In the genomic region with DNA sequence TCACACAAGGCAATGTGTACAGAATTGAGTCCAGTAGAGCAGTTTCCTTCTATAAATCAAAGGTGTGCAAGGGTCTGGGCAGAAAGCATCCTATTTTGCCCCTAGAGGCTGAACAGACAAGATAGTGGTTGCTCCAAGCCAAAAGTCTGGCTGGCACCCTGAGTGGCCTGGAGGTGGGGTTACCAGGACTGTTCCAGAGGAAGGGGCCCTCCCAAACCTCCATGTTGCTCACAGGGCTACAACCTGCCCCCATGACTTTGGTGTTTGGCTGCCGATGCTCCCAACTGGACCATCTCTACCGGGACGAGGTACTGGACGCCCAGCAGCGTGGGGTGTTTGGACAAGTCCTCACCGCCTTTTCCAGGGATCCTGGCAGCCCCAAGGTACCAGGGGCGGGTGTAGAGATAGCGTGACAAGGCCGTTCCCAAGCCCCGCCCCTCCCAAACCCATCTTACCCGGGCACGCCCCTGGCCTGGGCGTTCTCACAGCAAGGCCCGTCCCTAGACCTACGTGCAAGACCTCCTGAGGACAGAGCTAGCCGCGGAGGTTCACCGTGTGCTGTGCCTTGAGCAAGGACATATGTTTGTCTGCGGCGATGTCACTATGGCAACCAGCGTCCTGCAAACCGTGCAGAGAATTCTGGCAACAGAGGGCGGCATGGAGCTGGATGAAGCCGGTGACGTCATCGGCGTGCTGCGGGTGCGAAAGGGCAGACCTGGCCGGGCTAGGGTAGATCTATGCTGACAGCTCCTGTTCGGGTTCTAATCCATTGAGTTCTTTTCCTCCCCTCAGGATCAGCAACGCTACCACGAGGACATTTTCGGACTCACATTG, we compare ENCODE assay signal across 8 mouse cellular contexts. TPM values are rescaled to one million over a fixed set of nuclear protein-coding genes. Genes with fewer than 3 reads are reported as not detected.
DNase-seq lines count a peak whose midpoint lies in the region; ATAC-seq lines count a peak whose summit lies in the region.

No protein-coding gene starts in this region.

- peak overlapping the region; percentile 60 for H3K4me2 ChIP-seq in hindbrain, embryonic 11.5 days (replicated peaks; ENCODE audit: low read depth, low read length)

- no peaks in the 10 kb centered on the region for H3K36me3 ChIP-seq in hindbrain, embryonic 11.5 days (ENCODE audit: control insufficient read depth, insufficient read depth, low read length)

- H3K9ac ChIP-seq in hindbrain, embryonic 11.5 days (ENCODE audit: low read depth, low read length): peak overlapping the region; percentile 37; the same call in 1 of the 2 replicates

- 1% methylated on average over 34 of the region's 34 CpGs for WGBS in hindbrain, embryonic 11.5 days

- H3K4me3 ChIP-seq in hindbrain, embryonic 11.5 days (ENCODE audit: low read depth, low read length): peak overlapping the region; percentile 34

- peak; percentile 46 for ATAC-seq in frontal cortex, adult (ENCODE audit: low TSS enrichment)
- peak; percentile 84 for ATAC-seq in hindbrain, embryonic 11.5 days (ENCODE audit: low FRiP score)

- H3K4me1 ChIP-seq in hindbrain, embryonic 11.5 days (replicated peaks; ENCODE audit: control insufficient read depth, insufficient read depth, low read length): peaks cover 6% of the 10 kb centered on the region

- peak; percentile 97 for DNase-seq in MN1 (ENCODE audit: low spot score)
- peak; percentile 98 for DNase-seq in cerebellum, adult 9-10 months
- peak; percentile 94 for DNase-seq in hindbrain, embryonic 11.5 days (ENCODE audit: low spot score)
- peak; percentile 89 to 90 for DNase-seq in layer of hippocampus, postnatal 10 days (ENCODE audit: low spot score in 2 of 2)
- peak; percentile 95 for DNase-seq in lung, postnatal 10 days
- peak; percentile 91 for DNase-seq in ovary, postnatal 36 days (ENCODE audit: low spot score)
- DNase-seq in thymus, postnatal 25 days: peak; percentile 90

- H3K27me3 ChIP-seq in hindbrain, embryonic 11.5 days (ENCODE audit: control insufficient read depth, insufficient read depth, low read length): peaks cover 18% of the 10 kb centered on the region

- H3K27ac ChIP-seq in hindbrain, embryonic 11.5 days (ENCODE audit: low read depth, low read length): no peak overlapping the region

- H3K9me3 ChIP-seq in hindbrain, embryonic 11.5 days (ENCODE audit: control insufficient read depth, low read length): no peaks in the 10 kb centered on the region

RNA-seq across cellular contexts. Expression of a gene that starts 8.7 kb away (rescaled TPM):
- 0.12 and 0.28 TPM in 2 replicates for polyA plus RNA-seq in hindbrain, embryonic 11.5 days (2014; fragmentation: Nextera tagmentation; extraction: Ambion mirVana)
- total RNA-seq in layer of hippocampus, postnatal 10 days (2021): 1 to 10 TPM; 5.0 to 5.2 TPM

RNA-seq across cellular contexts. Expression of a gene that starts 10.2 kb away (rescaled TPM):
- polyA plus RNA-seq in hindbrain, embryonic 11.5 days (2014; fragmentation: Nextera tagmentation; extraction: Ambion mirVana): 29.7 and 31.7 TPM in 2 replicates
- 10 to 100 TPM; 40.0 to 53.1 TPM for total RNA-seq in layer of hippocampus, postnatal 10 days (2021)

RNA-seq across cellular contexts. Expression of a gene that starts 18.6 kb away (rescaled TPM):
- polyA plus RNA-seq in hindbrain, embryonic 11.5 days (2014; fragmentation: Nextera tagmentation; extraction: Ambion mirVana): 4.5 and 5.2 TPM in 2 replicates
- 10 to 100 TPM; 10.1 to 11.8 TPM for total RNA-seq in layer of hippocampus, postnatal 10 days (2021)

RNA-seq across cellular contexts. Expression of a gene that starts 29.9 kb away (rescaled TPM):
- polyA plus RNA-seq in hindbrain, embryonic 11.5 days (2014; fragmentation: Nextera tagmentation; extraction: Ambion mirVana): 0.52 and 0.88 TPM in 2 replicates
- total RNA-seq in layer of hippocampus, postnatal 10 days (2021): not detected

RNA-seq across cellular contexts. Expression of a gene that starts 31.8 kb away (rescaled TPM):
- 11.9 and 12.3 TPM in 2 replicates for polyA plus RNA-seq in hindbrain, embryonic 11.5 days (2014; fragmentation: Nextera tagmentation; extraction: Ambion mirVana)
- 10 to 100 TPM; 15.0 to 18.6 TPM for total RNA-seq in layer of hippocampus, postnatal 10 days (2021)
